Mouse (Mus musculus): Measurements from ENCODE around the gene Nptx1.

Gene Nptx1

DNA sequence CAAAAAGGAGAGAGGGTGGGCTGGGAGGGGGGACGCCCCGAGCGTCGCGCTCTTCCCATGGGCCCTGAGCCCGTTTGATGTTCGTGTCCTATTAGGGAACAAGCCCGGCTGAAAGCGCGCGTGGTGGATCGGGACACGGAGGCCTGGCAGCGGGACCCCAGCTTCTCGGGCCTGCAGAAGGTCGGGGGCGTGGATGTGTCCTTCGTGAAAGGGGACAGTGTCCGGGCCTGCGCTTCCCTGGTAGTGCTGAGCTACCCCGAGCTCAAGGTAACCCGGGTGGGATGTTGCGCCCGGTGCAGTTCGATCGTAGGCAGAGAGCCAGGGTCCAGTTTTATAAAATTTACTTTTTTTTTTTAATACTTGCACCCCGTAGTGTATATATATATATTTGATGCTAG lies 55.9 kb downstream of the Nptx1 start:
- no peak for DNase-seq (ENCODE audit: low spot score)

DNA sequence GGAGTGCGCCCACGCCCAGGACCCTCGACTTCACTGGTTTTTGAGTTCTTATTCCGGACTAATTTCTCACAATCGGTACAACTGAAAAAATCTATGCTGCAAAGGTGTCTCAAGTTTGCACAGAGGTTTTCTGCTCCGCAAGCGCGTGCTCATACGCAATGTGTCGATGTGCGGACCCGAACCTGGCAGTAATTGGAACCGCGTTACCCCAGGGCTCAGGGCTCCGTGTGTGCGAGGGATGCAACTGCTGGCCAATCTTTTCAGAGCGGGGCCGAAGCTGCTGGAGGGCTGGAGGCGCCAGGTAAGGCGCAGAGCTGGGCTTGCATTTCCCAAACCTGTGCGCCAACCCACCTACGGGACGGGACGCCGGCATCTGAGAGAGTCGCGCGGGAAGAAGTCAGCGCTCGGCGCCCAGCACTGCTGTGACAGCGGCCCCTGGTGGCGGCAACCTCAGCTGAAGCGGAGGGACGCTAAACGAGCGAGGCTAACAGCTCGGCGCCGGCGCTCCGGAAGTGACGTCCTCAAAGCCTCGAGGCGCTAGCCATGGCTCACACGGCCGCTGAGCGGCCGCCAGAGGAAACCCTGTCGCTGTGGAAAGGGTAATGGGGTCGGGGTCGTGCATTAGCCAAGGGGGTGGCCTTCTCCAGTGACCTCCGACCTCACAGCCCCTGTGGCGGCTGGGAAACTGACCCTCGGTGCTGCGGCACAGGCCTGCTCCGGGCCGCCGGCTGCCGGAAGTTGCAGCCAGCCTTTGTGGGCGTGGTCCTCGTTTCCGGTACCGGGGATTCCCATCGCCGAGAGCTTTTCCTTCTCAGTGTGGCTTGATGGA lies 56.5 kb downstream of the Nptx1 start, which contains the start of gene Endov:
Gene Endov, plus strand, starts transcription at position 487 of the 829 bp plus-strand sequence.
- peak; percentile 97 for DNase-seq (ENCODE audit: low spot score)
